Mouse (Mus musculus): ENCODE measurements at regions not wholly inside any gene's neighbourhood (a gene's known extent, or its start where the extent isn't known, plus 50 kb on each side); places are given as distances from the start of the nearest gene placed in this dataset.

GRCm38 (mm10) chr5:111810079-111810808 lies 76.5 kb downstream of the Gm26897 start:
- no peak overlapping the region for H3K27ac ChIP-seq (replicated peaks)
- WGBS: 45% methylated on average over 7 of the region's 7 CpGs
- no peak for ATAC-seq (ENCODE audit: low FRiP score, low read depth)

GRCm38 (mm10) chr5:111812581-111812980 lies 78.9 kb downstream of the Gm26897 start:
- H3K4me2 ChIP-seq (replicated peaks): no peak overlapping the region
- H3K36me3 ChIP-seq: no peaks in the 10 kb centered on the region
- H3K4me1 ChIP-seq: peaks cover 18% of the 10 kb centered on the region
- no peak for ATAC-seq (ENCODE audit: low FRiP score, low read depth)
- no peak overlapping the region for H3K4me3 ChIP-seq
- H3K27me3 ChIP-seq: peaks cover 33% of the 10 kb centered on the region
- H3K27ac ChIP-seq (replicated peaks): no peak overlapping the region
- 56% methylated on average over 7 of the region's 7 CpGs for WGBS
- no peak overlapping the region for H3K9ac ChIP-seq (replicated peaks)
- no peaks in the 10 kb centered on the region for H3K9me3 ChIP-seq

More at GRCm38 (mm10) chr5:111810079-111810808, 76.5 kb downstream of the Gm26897 start:
- Histone ChIP-seq H3K9ac (replicated peaks) (no peak overlapping the region), H3K4me1 (peaks cover 19% of the 10 kb centered on the region), H3K9me3 (no peaks in the 10 kb centered on the region), H3K4me3 (no peak overlapping the region), H3K36me3 (no peaks in the 10 kb centered on the region), H3K4me2 (replicated peaks) (no peak overlapping the region), H3K27me3 (peaks cover 19% of the 10 kb centered on the region; the same call in 1 of the 2 replicates)

- no peak for ATAC-seq (ENCODE audit: low FRiP score, low read depth)
- 76% methylated on average over 6 of the region's 6 CpGs for WGBS
These were observed 79.5 kb downstream of the Gm26897 start for GRCm38 (mm10) chr5:111813090-111813753.

GRCm38 (mm10) chr5:111814893-111815760 lies 81.4 kb downstream of the Gm26897 start:
- WGBS: 92% methylated on average over 20 of the region's 20 CpGs

More at GRCm38 (mm10) chr5:111813090-111813753, 79.5 kb downstream of the Gm26897 start:
- Histone ChIP-seq H3K4me2 (replicated peaks) (no peak overlapping the region), H3K4me1 (peaks cover 14% of the 10 kb centered on the region), H3K27ac (replicated peaks) (no peak overlapping the region), H3K9ac (replicated peaks) (no peak overlapping the region), H3K9me3 (no peaks in the 10 kb centered on the region), H3K36me3 (no peaks in the 10 kb centered on the region), H3K4me3 (no peak overlapping the region), H3K27me3 (peaks cover 33% of the 10 kb centered on the region)

GRCm38 (mm10) chr5:111820963-111821362 lies 87.2 kb downstream of the Gm26897 start:
- Histone ChIP-seq H3K4me3 (no peak overlapping the region), H3K9me3 (no peaks in the 10 kb centered on the region), H3K27me3 (peaks cover 28% of the 10 kb centered on the region), H3K27ac (replicated peaks) (no peak overlapping the region), H3K4me2 (replicated peaks) (no peak overlapping the region), H3K9ac (replicated peaks) (no peak overlapping the region), H3K4me1 (peaks cover 5% of the 10 kb centered on the region), H3K36me3 (no peaks in the 10 kb centered on the region)
- ATAC-seq (ENCODE audit: low FRiP score, low read depth): no peak
- WGBS: 98% methylated on average over 9 of the region's 9 CpGs

More at GRCm38 (mm10) chr5:111814893-111815760, 81.4 kb downstream of the Gm26897 start:
- peaks cover 36% of the 10 kb centered on the region for H3K27me3 ChIP-seq
- no peak overlapping the region for H3K27ac ChIP-seq (replicated peaks)
- H3K4me2 ChIP-seq (replicated peaks): no peak overlapping the region
- no peak overlapping the region for H3K9ac ChIP-seq (replicated peaks)
- H3K4me3 ChIP-seq: no peak overlapping the region
- no peaks in the 10 kb centered on the region for H3K9me3 ChIP-seq
- peaks cover 14% of the 10 kb centered on the region for H3K4me1 ChIP-seq
- no peak for ATAC-seq (ENCODE audit: low FRiP score, low read depth)
- H3K36me3 ChIP-seq: no peaks in the 10 kb centered on the region

- Histone ChIP-seq H3K36me3 (no peaks in the 10 kb centered on the region), H3K4me2 (replicated peaks) (no peak overlapping the region), H3K9me3 (no peaks in the 10 kb centered on the region), H3K9ac (replicated peaks) (no peak overlapping the region), H3K27ac (replicated peaks) (no peak overlapping the region), H3K4me1 (peaks cover 5% of the 10 kb centered on the region), H3K4me3 (no peak overlapping the region), H3K27me3 (peaks cover 13% of the 10 kb centered on the region; the same call in 1 of the 2 replicates)
- ATAC-seq (ENCODE audit: low FRiP score, low read depth): no peak
These were observed 89.2 kb downstream of the Gm26897 start for GRCm38 (mm10) chr5:111822882-111823281.

- H3K9me3 ChIP-seq: no peaks in the 10 kb centered on the region
- WGBS: 32% methylated on average over 4 of the region's 4 CpGs
- no peak for ATAC-seq (ENCODE audit: low FRiP score, low read depth)
- H3K36me3 ChIP-seq: no peaks in the 10 kb centered on the region
- no peak overlapping the region for H3K27ac ChIP-seq (replicated peaks)
- no peak overlapping the region for H3K4me3 ChIP-seq
- H3K9ac ChIP-seq (replicated peaks): no peak overlapping the region
- peaks cover 13% of the 10 kb centered on the region; the same call in 1 of the 2 replicates for H3K27me3 ChIP-seq
- H3K4me1 ChIP-seq: peaks cover 5% of the 10 kb centered on the region
- no peak overlapping the region for H3K4me2 ChIP-seq (replicated peaks)
These were observed 89.7 kb downstream of the Gm26897 start for GRCm38 (mm10) chr5:111823420-111823819.

GRCm38 (mm10) chr5:111823842-111824241 lies 90.1 kb downstream of the Gm26897 start:
- Histone ChIP-seq H3K9me3 (no peaks in the 10 kb centered on the region), H3K27me3 (peaks cover 13% of the 10 kb centered on the region; the same call in 1 of the 2 replicates), H3K4me3 (no peak overlapping the region), H3K4me1 (peaks cover 5% of the 10 kb centered on the region), H3K27ac (replicated peaks) (no peak overlapping the region), H3K9ac (replicated peaks) (no peak overlapping the region), H3K4me2 (replicated peaks) (no peak overlapping the region), H3K36me3 (no peaks in the 10 kb centered on the region)
- 15% methylated on average over 5 of the region's 5 CpGs for WGBS
- ATAC-seq (ENCODE audit: low FRiP score, low read depth): no peak

GRCm38 (mm10) chr5:111824600-111825130 lies 90.9 kb downstream of the Gm26897 start:
- ATAC-seq (ENCODE audit: low FRiP score, low read depth): no peak
- Histone ChIP-seq H3K9me3 (no peaks in the 10 kb centered on the region), H3K4me1 (peaks cover 5% of the 10 kb centered on the region), H3K9ac (replicated peaks) (no peak overlapping the region), H3K4me2 (replicated peaks) (no peak overlapping the region), H3K27me3 (peaks cover 13% of the 10 kb centered on the region; the same call in 1 of the 2 replicates), H3K4me3 (no peak overlapping the region), H3K27ac (replicated peaks) (no peak overlapping the region), H3K36me3 (no peaks in the 10 kb centered on the region)
- WGBS: 77% methylated on average over 4 of the region's 4 CpGs

- no peak overlapping the region for H3K9ac ChIP-seq (replicated peaks)
- no peak for ATAC-seq (ENCODE audit: low FRiP score, low read depth)
- H3K36me3 ChIP-seq: no peaks in the 10 kb centered on the region
- peaks cover 10% of the 10 kb centered on the region for H3K27me3 ChIP-seq
- H3K27ac ChIP-seq (replicated peaks): no peak overlapping the region
- H3K9me3 ChIP-seq: no peaks in the 10 kb centered on the region
- no peaks in the 10 kb centered on the region for H3K4me1 ChIP-seq
- WGBS: 85% methylated on average over 6 of the region's 6 CpGs
- H3K4me2 ChIP-seq (replicated peaks): no peak overlapping the region
- H3K4me3 ChIP-seq: no peak overlapping the region
These were observed 96.2 kb downstream of the Gm26897 start for GRCm38 (mm10) chr5:111829891-111830290.

- H3K27me3 ChIP-seq: peaks cover 57% of the 10 kb centered on the region
- ATAC-seq (ENCODE audit: low FRiP score, low read depth): no peak
- no peak overlapping the region for H3K4me3 ChIP-seq
- 44% methylated on average over 17 of the region's 17 CpGs for WGBS
- peaks cover 24% of the 10 kb centered on the region for H3K4me1 ChIP-seq
- no peaks in the 10 kb centered on the region for H3K9me3 ChIP-seq
- peak overlapping the region; percentile 69 for H3K27ac ChIP-seq (replicated peaks)
- H3K9ac ChIP-seq (replicated peaks): 0 out of 2 replicates have a peak overlapping the region, but pooled peaks have one; percentile 0
- no peaks in the 10 kb centered on the region for H3K36me3 ChIP-seq
- peak overlapping the region; percentile 32 for H3K4me2 ChIP-seq (replicated peaks)
These were observed 102.3 kb downstream of the Gm26897 start for GRCm38 (mm10) chr5:111835737-111836667.
